Mouse (Mus musculus) gonadal fat pad, adult 2 months (tissue): ENCODE data around the gene N4bp1. TPM values are rescaled to one million over a fixed set of nuclear protein-coding genes. Genes with fewer than 3 reads are reported as not detected.

Experiments
- DNase-seq: peaks from one replicate; pipeline ENCODE4 v3.0.0-alpha.2; 2012; ENCODE audit warnings: low read depth
- polyA plus RNA-seq: library from polyadenylated mRNA; depleted of rRNA; stranded (reverse); fragments of >200 nt; gene quantifications from 2 replicates; pipeline ENCODE4 v1.2.3, GENCODE M21; 2012; rRNA removed

Gene N4bp1
- 8.7 and 13.8 TPM in 2 replicates for polyA plus RNA-seq

- DNase-seq: no peak
Observed at GRCm38 (mm10) chr8:86884489-86885463, at the start of gene N4bp1. TSS of gene N4bp1 (minus strand) at chr8:86885258.

GRCm38 (mm10) chr8:86934841-86935240 lies 49.8 kb upstream of the N4bp1 start:
- DNase-seq: no peak

- no peak for DNase-seq
Observed at GRCm38 (mm10) chr8:86934393-86934792, 49.3 kb upstream of the N4bp1 start.

GRCm38 (mm10) chr8:86933898-86934297 lies 48.8 kb upstream of the N4bp1 start:
- no peak for DNase-seq

- DNase-seq: no peak
Observed at GRCm38 (mm10) chr8:86926237-86926636, 41.2 kb upstream of the N4bp1 start.

- no peak for DNase-seq
Observed at GRCm38 (mm10) chr8:86923219-86923835, 38.3 kb upstream of the N4bp1 start.

GRCm38 (mm10) chr8:86922673-86923072 lies 37.6 kb upstream of the N4bp1 start:
- DNase-seq: no peak

GRCm38 (mm10) chr8:86922141-86922540 lies 37.1 kb upstream of the N4bp1 start:
- DNase-seq: no peak

- DNase-seq: no peak
Observed at GRCm38 (mm10) chr8:86920996-86921395, 35.9 kb upstream of the N4bp1 start.

GRCm38 (mm10) chr8:86920455-86920854 lies 35.4 kb upstream of the N4bp1 start:
- DNase-seq: no peak

GRCm38 (mm10) chr8:86920024-86920423 lies 35.0 kb upstream of the N4bp1 start:
- DNase-seq: no peak

GRCm38 (mm10) chr8:86919262-86919661 lies 34.2 kb upstream of the N4bp1 start:
- no peak for DNase-seq

GRCm38 (mm10) chr8:86918093-86918492 lies 33.0 kb upstream of the N4bp1 start:
- no peak for DNase-seq

GRCm38 (mm10) chr8:86917689-86918088 lies 32.6 kb upstream of the N4bp1 start:
- DNase-seq: no peak

GRCm38 (mm10) chr8:86916369-86916768 lies 31.3 kb upstream of the N4bp1 start:
- no peak for DNase-seq

- DNase-seq: no peak
Observed at GRCm38 (mm10) chr8:86911136-86911535, 26.1 kb upstream of the N4bp1 start.

GRCm38 (mm10) chr8:86910250-86910649 lies 25.2 kb upstream of the N4bp1 start:
- no peak for DNase-seq

GRCm38 (mm10) chr8:86908536-86908935 lies 23.5 kb upstream of the N4bp1 start:
- DNase-seq: no peak

- no peak for DNase-seq
Observed at GRCm38 (mm10) chr8:86904911-86905310, 19.9 kb upstream of the N4bp1 start.

GRCm38 (mm10) chr8:86903104-86903503 lies 18.0 kb upstream of the N4bp1 start:
- DNase-seq: no peak

GRCm38 (mm10) chr8:86902656-86903055 lies 17.6 kb upstream of the N4bp1 start:
- DNase-seq: no peak

- DNase-seq: no peak
Observed at GRCm38 (mm10) chr8:86901972-86902371, 16.9 kb upstream of the N4bp1 start.
